Mouse (Mus musculus): ENCODE measurements at regions not wholly inside any gene's neighbourhood (a gene's known extent, or its start where the extent isn't known, plus 50 kb on each side); places are given as distances from the start of the nearest gene placed in this dataset.

DNA sequence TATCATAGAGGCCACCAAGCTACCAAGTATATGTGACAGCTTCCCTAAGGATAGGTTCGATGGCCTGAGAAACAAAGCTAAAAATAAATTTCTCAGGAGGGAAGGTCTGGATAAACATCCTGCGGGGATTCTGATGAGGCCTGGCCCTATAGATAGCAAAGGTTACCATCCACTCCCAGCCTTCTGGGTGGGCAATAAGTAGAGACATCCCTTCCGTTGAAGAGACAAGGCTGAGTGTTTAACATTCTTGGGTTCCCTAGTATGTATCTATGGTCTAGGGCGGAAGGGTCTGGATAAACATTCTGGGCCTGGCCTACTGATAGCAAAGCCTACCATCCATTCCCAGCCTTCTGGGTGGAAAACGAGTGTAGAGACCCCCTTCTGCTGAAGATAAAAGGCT lies 180.5 kb upstream of the Dlk1 start:
- no peak for DNase-seq (ENCODE audit: low spot score)

DNA sequence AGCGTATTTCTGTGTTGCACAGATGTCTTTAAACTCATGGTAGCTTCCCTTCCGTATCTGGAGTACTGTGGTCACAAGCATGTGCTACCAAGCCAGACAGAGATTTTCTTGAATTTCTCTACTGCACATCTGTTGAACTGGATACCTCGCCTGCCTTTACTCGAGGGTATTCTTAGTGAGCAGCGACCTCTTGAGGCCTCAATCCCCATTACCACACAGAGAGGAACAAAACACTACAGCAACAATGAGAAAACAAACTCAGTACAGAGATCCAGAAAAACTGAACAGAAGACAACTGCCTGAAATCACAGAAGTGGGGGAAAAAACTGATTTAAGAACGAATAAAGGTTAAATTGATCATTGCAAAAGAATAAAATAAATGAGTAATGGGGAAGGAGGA lies 137.8 kb upstream of the Dlk1 start:
- DNase-seq (ENCODE audit: low spot score): no peak

DNA sequence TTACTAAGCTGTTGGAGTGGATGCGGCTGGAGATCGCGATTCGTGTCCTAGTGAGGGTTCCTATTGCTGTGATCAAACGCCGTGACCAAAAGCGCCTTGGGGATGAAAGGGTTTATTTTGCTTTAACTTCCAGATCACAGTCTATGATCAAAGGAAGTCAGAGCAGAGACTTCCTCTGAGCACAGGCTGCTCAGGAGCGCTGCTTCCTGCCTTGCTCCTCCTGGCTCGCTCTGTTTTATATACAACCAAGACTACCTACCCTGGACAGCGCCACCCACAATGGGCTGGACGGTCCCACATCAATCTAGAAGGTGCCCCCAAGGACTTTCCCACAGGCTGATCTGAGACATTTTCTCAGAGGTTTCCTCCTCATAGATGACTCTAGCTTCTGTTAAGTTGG lies 126.6 kb upstream of the Dlk1 start:
- DNase-seq (ENCODE audit: low spot score): no peak

DNA sequence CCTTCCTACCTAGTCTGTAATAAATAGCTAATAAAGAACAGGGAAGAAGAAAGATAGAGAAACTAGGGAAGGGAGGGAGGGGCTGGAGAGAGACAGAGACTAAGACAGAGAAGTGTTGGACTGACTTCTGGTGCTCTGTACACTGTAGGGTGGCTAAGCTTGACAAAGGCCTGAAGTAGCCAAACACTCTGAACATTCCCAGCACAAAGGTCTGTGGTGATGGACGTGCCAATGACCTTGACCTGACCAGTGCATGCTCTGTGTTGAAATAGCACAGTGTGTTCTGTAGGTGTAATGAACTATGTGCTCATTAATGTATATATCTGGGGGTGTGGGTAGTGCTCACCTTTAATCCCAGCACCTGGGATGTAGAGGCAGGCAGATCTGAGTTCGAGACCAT lies 81.3 kb upstream of the Dlk1 start:
- DNase-seq (ENCODE audit: low spot score): no peak

DNA sequence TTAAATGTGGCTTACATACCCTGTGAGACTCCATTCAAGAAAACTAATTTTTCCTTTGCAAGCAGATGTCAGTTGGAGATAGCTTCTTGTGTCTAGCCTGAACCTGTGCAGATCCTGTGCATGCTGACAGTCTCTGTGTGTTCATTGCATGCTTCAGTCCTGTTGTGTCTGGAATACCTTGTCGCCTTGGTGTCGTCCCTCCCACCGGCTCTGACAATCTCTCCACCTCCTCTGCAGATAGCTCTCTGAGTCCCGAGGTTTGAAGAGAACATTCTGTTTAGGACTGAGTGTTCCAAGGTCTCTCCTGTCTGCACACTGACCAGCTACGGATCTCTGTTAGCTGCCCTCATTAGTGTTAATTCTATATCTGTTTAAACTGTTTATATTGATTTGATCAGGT lies 66.8 kb upstream of the Dlk1 start:
- DNase-seq (ENCODE audit: low spot score): no peak

DNA sequence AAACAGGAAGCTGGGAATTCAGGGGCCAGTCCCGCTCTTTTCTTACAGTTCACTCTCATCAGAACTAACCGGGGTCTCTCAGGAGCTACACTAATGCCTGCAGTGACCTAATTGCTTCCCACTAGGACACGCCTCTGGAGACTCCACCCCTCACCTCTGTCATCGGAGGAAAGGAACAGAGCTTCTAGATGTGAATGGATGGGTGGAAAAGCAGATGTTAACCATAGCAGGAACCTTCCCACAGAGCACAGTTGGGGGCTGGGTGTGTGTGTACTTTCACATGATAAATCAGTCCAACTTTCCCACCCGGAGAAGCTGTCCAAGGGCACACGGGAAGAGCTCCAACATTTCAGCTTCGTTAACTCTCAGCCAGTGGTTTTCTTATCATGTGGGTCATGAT lies 63.8 kb upstream of the Dlk1 start:
- DNase-seq (ENCODE audit: low spot score): no peak

DNA sequence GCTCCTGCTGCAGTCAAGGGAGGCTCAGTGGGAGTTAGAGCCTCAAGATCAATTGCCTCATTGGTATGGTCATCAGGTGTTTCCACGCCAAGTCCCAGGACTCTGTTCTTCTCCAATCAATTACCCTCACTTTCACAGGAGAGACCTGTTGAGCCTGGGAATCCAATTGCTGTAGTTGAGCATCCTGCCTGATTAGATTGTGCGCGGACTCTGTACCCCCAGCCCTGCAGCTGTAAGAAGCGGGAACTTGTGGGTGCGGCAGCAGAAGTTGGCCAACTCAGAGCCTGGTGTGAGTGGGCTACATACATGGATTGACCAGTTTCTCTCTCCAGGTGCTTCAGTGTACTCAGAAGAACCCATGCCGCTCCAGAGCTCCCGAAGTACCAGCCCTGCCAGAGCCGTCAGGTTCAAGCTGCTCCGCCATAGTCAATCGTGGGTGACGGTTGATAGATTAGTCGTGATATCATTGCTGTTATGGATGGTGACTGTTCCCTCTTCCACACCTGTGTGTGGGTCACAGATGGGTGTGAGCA lies 62.2 kb upstream of the Dlk1 start:
- no peak for DNase-seq (ENCODE audit: low spot score)

DNA sequence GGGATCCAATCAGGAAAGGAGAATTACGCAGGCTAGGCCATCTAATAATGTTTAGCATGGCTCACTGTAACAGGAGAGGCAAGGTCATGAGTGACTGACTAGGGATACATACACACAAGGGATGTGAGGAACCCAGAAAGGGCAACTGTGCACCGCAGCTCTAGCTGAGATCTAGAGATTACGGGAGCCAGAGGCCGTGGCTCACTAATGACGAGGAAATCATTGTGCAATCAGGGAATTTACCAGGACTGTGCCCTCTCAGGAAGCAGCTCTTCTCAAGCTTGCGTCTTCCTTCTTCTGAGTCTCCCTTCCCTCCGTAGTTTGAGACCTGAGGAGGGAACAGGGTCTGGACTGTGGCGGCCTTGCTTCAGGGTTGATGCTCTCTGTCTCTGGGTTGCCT lies 61.6 kb upstream of the Dlk1 start:
- DNase-seq (ENCODE audit: low spot score): no peak

DNA sequence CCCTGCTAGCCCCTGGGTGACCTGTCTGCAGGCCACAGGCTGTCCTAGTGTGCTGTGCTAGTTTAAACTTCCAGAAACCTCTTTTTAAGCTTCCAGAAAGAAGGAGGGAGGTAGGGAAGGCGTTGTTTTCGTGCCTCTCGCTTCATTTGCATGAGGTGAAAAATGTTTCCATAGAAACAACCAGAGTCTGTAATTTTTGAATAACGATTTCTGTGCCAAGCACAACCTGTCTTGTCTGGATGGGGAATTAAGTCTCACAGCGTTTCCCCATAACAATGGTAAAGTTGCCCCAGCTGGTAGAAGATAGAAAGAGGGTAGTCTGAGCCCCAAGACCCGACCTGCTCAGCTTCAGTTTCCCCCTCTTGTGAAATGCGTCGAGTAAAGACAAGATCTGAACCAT lies 59.3 kb upstream of the Dlk1 start:
- DNase-seq (ENCODE audit: low spot score): no peak

DNA sequence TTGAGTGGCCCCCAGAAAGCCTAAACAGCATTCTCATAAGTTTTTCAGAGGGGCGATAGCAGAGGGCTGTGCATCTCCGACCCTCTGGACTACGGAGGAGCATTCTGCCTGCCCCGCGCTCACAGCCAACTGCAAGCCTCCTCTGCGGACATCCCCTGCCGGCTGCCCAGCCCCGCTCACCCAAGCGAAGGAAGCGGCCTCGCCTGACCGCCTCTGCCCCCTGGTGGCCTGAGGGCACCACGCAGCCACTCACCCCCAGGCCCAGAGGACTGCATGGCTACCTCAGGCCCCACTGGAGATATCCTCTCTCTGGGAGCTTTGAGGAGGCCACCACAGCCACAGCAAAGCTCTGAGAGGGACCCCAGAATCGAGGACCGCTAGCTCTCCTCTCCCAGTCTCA lies 58.8 kb upstream of the Dlk1 start:
- DNase-seq (ENCODE audit: low spot score): no peak

DNA sequence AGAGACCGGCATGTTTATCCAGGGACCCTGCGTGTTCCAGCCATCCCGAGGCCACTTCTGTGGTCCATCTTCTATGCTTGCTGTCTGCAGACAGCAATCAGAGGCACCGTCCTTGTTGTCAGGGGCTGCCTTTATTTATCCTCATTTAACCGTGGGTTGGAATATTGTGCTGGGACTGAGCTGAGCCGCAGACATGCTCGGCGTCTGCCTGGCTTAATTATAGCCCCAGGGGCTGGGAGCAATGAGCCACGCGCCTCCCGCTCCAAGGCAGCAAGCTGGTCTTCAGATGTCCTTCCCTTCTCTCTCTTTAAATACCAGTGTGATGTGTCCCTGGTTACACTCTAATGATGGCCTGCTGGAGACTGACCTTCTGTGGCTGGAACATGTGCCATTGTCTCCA lies 58.2 kb upstream of the Dlk1 start:
- no peak for DNase-seq (ENCODE audit: low spot score)

DNA sequence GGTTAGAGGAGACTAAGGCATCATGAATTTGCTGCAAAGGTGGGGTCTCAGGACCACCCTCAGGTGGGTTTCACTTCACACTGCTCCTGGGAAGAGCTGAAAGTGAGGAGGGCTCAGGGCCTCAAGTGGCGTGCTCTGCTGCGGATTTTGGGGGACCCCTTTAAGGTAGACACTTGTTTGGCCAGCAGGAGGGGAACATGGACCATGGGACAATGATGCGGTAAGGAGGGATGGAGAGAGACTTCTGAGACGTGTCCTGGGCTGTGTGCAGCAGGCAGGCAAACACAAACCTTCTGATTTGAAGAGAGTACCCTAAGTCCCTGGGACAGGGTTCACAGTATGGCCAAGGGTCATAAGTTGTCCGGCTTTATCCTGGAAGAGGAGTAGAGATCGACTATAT lies 56.0 kb upstream of the Dlk1 start:
- no peak for DNase-seq (ENCODE audit: low spot score)

DNA sequence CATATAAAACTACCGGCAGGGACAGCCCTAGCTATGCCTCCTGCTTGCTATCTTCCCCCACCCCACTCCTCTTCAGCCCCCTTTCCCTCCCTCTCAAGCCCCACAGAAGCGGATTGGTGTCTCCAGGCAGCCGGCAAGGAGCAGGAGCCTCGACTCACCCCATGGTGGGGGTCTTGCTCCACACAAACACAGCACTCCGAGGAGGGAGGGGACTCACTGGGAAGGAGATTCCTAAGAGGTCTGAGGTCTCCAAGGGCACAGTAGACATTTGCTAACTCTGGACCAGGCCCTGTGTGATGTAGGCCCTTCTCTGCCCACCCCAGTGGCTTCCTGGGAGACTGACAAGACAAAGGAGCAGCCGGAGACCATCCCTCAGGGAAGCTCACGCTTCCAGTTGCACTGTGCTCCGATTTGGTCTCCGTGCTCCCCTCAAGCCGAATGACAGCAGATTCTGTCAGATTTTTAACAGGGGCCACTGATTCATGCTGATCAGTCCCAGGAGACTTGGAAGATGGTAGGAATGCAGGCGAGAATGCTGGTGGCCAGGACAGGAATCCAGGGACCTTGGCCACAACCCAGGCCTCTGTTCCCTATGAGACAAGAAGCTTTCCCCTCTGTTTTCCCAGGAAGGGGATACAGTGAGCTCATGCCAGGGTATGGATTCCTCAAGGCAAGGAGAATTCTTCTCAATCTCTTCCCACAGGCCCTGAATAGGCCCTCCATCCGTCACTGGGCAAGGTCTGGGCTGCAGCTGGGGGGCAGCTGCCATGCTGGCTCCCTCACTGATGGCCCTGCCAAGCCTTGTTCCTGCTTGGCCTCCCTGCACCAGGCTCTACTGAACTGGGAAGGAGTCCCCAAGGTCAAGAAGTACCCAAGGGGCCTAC lies 55.2 kb upstream of the Dlk1 start:
- no peak for DNase-seq (ENCODE audit: low spot score)

DNA sequence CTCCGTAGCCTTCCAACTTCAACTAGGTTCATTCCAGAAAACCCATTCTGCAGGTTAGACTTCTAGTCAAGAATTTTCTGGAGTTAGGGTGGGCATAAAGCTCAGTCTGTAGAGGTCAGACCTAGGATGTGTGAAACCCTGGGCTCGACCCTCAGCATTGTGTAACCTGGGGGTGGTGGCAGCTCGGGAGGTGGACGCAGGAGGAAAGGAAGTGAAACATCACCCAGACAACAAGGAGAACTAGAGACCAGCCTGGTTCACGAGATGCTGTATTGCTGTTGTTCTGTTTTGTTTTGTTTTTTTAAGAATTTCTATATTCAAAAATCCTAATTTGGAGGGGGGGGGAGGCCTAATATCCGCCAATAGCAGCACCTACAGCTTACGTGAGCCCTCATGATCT lies 54.1 kb upstream of the Dlk1 start:
- no peak for DNase-seq (ENCODE audit: low spot score)

DNA sequence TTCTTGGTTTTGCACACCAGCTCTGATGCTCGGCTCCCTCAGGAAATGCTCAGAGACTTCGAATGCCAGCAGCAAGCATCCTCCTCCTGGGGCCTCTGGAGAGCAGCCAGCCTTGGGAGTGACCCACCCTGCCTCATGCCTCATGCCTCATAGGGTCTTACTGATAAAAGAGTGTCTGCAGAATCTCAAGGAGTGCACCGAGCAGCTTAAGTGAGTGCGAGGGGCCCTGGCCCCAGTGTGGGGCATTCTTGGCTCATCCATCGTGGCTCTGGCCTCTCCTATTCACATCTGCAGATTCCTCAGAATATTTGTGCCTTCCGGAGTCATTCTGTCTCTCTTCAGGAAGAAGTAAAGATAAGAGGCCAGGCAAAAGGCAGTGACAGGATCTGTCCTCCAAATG lies 53.7 kb upstream of the Dlk1 start:
- DNase-seq (ENCODE audit: low spot score): no peak

DNA sequence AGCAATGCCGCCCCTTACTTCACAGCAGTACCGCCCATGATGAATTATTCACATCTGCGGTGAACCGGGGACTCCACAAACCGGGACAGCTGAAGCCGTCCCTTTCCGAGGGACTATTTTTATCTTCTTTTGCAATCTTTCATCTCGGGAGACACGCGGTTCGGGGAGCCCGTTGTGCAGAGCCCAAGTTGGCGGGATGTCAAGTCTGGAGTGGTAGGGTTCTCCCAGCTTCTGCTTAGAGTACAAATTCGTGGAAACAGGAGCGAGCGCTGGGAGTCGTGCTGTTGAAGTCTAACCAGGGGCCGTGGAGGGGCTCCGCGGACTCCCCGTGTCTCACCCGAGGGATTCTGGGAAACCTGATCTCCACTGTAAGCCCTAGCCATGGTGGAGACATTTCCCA lies 53.0 kb upstream of the Dlk1 start:
- DNase-seq (ENCODE audit: low spot score): peak; percentile 46

DNA sequence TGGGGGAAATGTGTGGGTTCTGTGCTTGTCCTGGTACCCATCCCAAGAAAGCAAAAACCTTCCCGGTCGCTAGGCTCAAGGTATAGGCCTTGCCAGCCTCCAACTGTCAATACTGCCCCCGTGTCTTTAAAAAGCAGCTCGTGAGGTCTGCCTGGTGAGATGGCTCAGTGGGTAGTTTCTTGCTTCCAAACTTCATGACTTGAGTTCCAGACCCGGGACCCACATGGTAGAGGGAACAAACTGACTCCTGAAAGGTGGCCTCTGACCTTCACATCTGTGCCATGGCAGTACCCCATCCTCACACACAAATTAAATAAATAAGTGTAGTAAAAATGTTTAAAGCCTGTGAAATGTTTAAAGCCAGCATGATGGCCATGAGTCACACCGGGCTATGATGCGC lies 52.6 kb upstream of the Dlk1 start:
- DNase-seq (ENCODE audit: low spot score): no peak

DNA sequence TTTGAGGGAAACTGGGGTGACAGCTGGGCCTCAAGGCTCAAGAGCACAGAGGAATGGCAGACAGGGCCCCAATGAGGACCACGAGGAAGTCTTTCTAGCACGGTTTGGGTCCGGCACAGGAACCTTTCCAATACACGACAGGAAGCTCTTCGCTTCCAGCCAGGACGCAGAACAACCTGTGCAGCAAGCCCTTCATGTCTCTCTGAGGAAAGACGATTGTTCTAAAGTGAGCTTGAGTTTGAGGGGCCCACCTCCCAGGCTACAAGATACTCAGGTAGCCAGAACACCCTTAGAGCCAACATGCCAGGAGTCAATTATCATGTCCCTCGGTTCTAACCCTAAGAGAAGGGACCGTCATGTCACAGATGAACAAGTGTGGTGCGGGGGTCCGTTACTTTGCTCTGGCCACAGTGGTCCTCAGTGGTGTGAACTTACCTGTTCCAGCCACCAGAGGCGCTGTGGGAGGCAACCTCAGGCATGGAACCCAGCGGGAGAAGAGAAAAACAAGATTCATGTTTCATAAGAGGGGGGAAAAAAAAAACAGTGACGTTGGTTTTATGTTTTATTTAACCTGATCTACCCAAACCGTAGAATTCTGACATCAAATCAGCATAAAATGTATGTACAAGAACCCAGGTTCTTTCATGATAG lies 51.6 kb upstream of the Dlk1 start:
- no peak for DNase-seq (ENCODE audit: low spot score)

DNA sequence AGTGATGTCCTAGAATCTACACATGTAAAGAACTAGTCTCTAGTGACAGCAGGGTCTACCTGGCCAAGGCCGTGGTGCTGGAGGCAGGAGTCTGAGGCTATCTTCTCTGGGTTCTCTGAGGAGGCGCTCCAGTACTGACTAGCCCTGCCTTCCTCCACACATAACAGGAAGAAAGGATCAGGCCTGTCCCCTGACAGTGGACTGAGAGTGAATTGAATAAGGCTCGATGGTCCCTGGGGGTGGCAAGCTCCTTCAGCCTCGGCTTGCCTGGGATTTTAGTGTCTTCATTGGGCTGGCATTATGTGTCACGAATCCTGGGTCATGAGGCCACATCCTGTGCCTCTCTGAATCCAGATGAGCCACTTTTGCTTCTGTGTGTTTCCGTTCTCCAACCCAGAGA lies 50.9 kb upstream of the Dlk1 start:
- no peak for DNase-seq (ENCODE audit: low spot score)

DNA sequence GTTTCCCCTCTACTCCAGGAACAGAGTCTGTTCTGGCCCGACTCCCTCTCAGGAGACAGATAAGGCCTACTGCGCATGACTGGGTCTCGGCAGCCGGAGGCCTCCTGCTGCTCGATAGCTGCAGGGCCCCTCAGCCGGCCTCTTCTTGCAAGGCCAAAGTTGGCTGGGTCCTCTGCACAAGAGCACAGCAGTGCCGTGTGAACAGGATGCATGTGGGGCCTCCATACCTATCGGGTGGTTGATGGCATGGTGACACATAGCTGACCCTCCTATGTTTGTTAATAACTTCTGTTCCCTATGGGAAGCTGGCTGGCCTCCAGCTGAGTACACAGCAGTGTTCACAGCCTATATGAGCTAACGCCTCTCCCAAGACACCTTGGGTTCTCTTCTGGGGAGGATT lies 50.4 kb upstream of the Dlk1 start:
- no peak for DNase-seq (ENCODE audit: low spot score)
